Mouse (Mus musculus) embryonic facial prominence, embryonic 10.5 days (tissue): ENCODE results near the gene Dock10. TPM values are rescaled to one million over a fixed set of nuclear protein-coding genes. Genes with fewer than 3 reads are reported as not detected.

Experiments
- DNase-seq: peaks from one replicate; pipeline ENCODE4 v3.0.0-alpha.2; 2017; ENCODE audit warnings: low spot score
- H3K27ac ChIP-seq: fragments of 300-500 bp; sonication (generic); replicated peaks from 2 replicates; pipeline ENCODE4 v1.5.1; 2016; ENCODE audit warnings: mild to moderate bottlenecking
- H3K27me3 ChIP-seq: fragments of 300-500 bp; sonication (generic); replicated peaks from 2 replicates; pipeline ENCODE4 v1.6.1; 2016; ENCODE audit warnings: low read depth, mild to moderate bottlenecking; ENCODE audit not compliant: poor library complexity, severe bottlenecking
- H3K36me3 ChIP-seq: fragments of 300-500 bp; sonication (generic); replicated peaks from 2 replicates; pipeline ENCODE4 v1.6.1; 2016; ENCODE audit warnings: mild to moderate bottlenecking, moderate library complexity
- H3K4me1 ChIP-seq: fragments of 300-500 bp; sonication (generic); 2 replicates; pipeline ENCODE4 v1.6.1; 2016
- H3K4me3 ChIP-seq: fragments of 300-500 bp; sonication (generic); 2 replicates; pipeline ENCODE4 v1.5.1; 2016; ENCODE audit warnings: mild to moderate bottlenecking, moderate library complexity
- H3K9me3 ChIP-seq: fragments of 300-500 bp; sonication (generic); 2 replicates; pipeline ENCODE4 v1.6.1; 2016; ENCODE audit warnings: mild to moderate bottlenecking
- WGBS: fragments of 180-500 bp; shearing (Covaris S2); methylation state at CpG from one replicate; pipeline ENCODE4 v1.1.7; 2016; 5-methylcytosine and 5-hydroxymethylcytosine counted together
- polyA plus RNA-seq: library from polyadenylated mRNA; unstranded; fragments of >200 nt; fragmentation: Nextera tagmentation; extraction: Ambion mirVana; gene quantifications from 2 replicates; pipeline ENCODE4 v1.2.1, GENCODE M21; 2016

The Dock10 gene
- polyA plus RNA-seq, 1 experiment from 2014 or later = 3.2 TPM

- H3K9me3 ChIP-seq = no peaks in the 10 kb centered on the region
- no peak overlapping the region for H3K4me3 ChIP-seq
- H3K27ac ChIP-seq = no peak overlapping the region
- no peaks in the 10 kb centered on the region for H3K27me3 ChIP-seq
- no peaks in the 10 kb centered on the region for H3K36me3 ChIP-seq
- DNase-seq = no peak
- no peaks in the 10 kb centered on the region for H3K4me1 ChIP-seq
Measured at GRCm38 (mm10) chr1:80720146-80720545, 38.2 kb downstream of the Dock10 start.

- WGBS = 89% methylated on average over 6 of the region's 6 CpGs
- H3K4me3 ChIP-seq = no peak overlapping the region
- no peak for DNase-seq
- no peaks in the 10 kb centered on the region for H3K4me1 ChIP-seq
- no peak overlapping the region for H3K27ac ChIP-seq
- H3K9me3 ChIP-seq = no peaks in the 10 kb centered on the region
- no peaks in the 10 kb centered on the region for H3K27me3 ChIP-seq
- H3K36me3 ChIP-seq = no peaks in the 10 kb centered on the region
Measured at GRCm38 (mm10) chr1:80719436-80719835, 38.9 kb downstream of the Dock10 start.

GRCm38 (mm10) chr1:80718666-80719065 is 39.7 kb downstream of the Dock10 start:
- Histone ChIP-seq H3K36me3 (no peaks in the 10 kb centered on the region), H3K27me3 (no peaks in the 10 kb centered on the region), H3K27ac (no peak overlapping the region), H3K9me3 (no peaks in the 10 kb centered on the region), H3K4me1 (no peaks in the 10 kb centered on the region), H3K4me3 (no peak overlapping the region)
- WGBS = 89% methylated on average over 1 of the region's 1 CpGs
- no peak for DNase-seq

GRCm38 (mm10) chr1:80715917-80716316 is 42.4 kb downstream of the Dock10 start:
- DNase-seq = no peak
- 76% methylated on average over 3 of the region's 3 CpGs for WGBS
- H3K4me3 ChIP-seq = no peak overlapping the region
- H3K27ac ChIP-seq = no peak overlapping the region
- H3K36me3 ChIP-seq = no peaks in the 10 kb centered on the region
- H3K9me3 ChIP-seq = no peaks in the 10 kb centered on the region
- H3K4me1 ChIP-seq = no peaks in the 10 kb centered on the region
- H3K27me3 ChIP-seq = no peaks in the 10 kb centered on the region

- no peaks in the 10 kb centered on the region for H3K4me1 ChIP-seq
- H3K27me3 ChIP-seq = no peaks in the 10 kb centered on the region
- 91% methylated on average over 1 of the region's 1 CpGs for whole genome bisulfite sequencing
- no peaks in the 10 kb centered on the region for H3K9me3 ChIP-seq
- no peak for DNase-seq
- H3K27ac ChIP-seq = no peak overlapping the region
- H3K4me3 ChIP-seq = no peak overlapping the region
- no peaks in the 10 kb centered on the region for H3K36me3 ChIP-seq
Measured at GRCm38 (mm10) chr1:80713920-80714319, 44.4 kb downstream of the Dock10 start.

GRCm38 (mm10) chr1:80710607-80711261 is 47.6 kb downstream of the Dock10 start:
- 80% methylated on average over 8 of the region's 8 CpGs for WGBS
- no peaks in the 10 kb centered on the region for H3K36me3 ChIP-seq
- H3K4me1 ChIP-seq = no peaks in the 10 kb centered on the region

GRCm38 (mm10) chr1:80710097-80710541 is 48.2 kb downstream of the Dock10 start:
- no peak overlapping the region for H3K4me3 ChIP-seq
- 78% methylated on average over 5 of the region's 5 CpGs for WGBS

More at GRCm38 (mm10) chr1:80710607-80711261, 47.6 kb downstream of the Dock10 start:
- no peaks in the 10 kb centered on the region for H3K27me3 ChIP-seq
- no peak for DNase-seq
- no peak overlapping the region for H3K27ac ChIP-seq
- H3K9me3 ChIP-seq = no peaks in the 10 kb centered on the region
- H3K4me3 ChIP-seq = no peak overlapping the region

GRCm38 (mm10) chr1:80709299-80709698 is 49.0 kb downstream of the Dock10 start:
- no peaks in the 10 kb centered on the region for H3K36me3 ChIP-seq
- no peak overlapping the region for H3K4me3 ChIP-seq
- no peak for DNase-seq
- H3K27ac ChIP-seq = no peak overlapping the region
- H3K4me1 ChIP-seq = no peaks in the 10 kb centered on the region
- 79% methylated on average over 14 of the region's 14 CpGs for WGBS
- no peaks in the 10 kb centered on the region for H3K9me3 ChIP-seq
- no peaks in the 10 kb centered on the region for H3K27me3 ChIP-seq

More at GRCm38 (mm10) chr1:80710097-80710541, 48.2 kb downstream of the Dock10 start:
- H3K36me3 ChIP-seq = no peaks in the 10 kb centered on the region
- no peaks in the 10 kb centered on the region for H3K27me3 ChIP-seq
- no peaks in the 10 kb centered on the region for H3K4me1 ChIP-seq
- no peak overlapping the region for H3K27ac ChIP-seq
- no peak for DNase-seq
- H3K9me3 ChIP-seq = no peaks in the 10 kb centered on the region

GRCm38 (mm10) chr1:80703279-80703678 is 55.0 kb downstream of the Dock10 start:
- no peaks in the 10 kb centered on the region for H3K9me3 ChIP-seq
- no peaks in the 10 kb centered on the region for H3K27me3 ChIP-seq
- H3K4me3 ChIP-seq = no peak overlapping the region
- DNase-seq = no peak
- H3K36me3 ChIP-seq = no peaks in the 10 kb centered on the region
- H3K27ac ChIP-seq = no peak overlapping the region
- no peaks in the 10 kb centered on the region for H3K4me1 ChIP-seq
- 89% methylated on average over 1 of the region's 1 CpGs for WGBS

GRCm38 (mm10) chr1:80676004-80676673 is 82.2 kb downstream of the Dock10 start:
- 87% methylated on average over 1 of the region's 1 CpGs for WGBS
- H3K36me3 ChIP-seq = no peaks in the 10 kb centered on the region

GRCm38 (mm10) chr1:80671730-80672129 is 86.6 kb downstream of the Dock10 start:
- Histone ChIP-seq H3K9me3 (no peaks in the 10 kb centered on the region), H3K4me3 (no peak overlapping the region), H3K27ac (no peak overlapping the region), H3K4me1 (no peaks in the 10 kb centered on the region), H3K36me3 (no peaks in the 10 kb centered on the region), H3K27me3 (no peaks in the 10 kb centered on the region)
- DNase-seq = no peak
- WGBS = 84% methylated on average over 3 of the region's 3 CpGs

More at GRCm38 (mm10) chr1:80676004-80676673, 82.2 kb downstream of the Dock10 start:
- Histone ChIP-seq H3K4me3 (no peak overlapping the region), H3K27me3 (no peaks in the 10 kb centered on the region), H3K27ac (no peak overlapping the region), H3K9me3 (no peaks in the 10 kb centered on the region), H3K4me1 (no peaks in the 10 kb centered on the region)
- DNase-seq = no peak

- Histone ChIP-seq H3K4me1 (no peaks in the 10 kb centered on the region), H3K9me3 (no peaks in the 10 kb centered on the region), H3K27me3 (no peaks in the 10 kb centered on the region), H3K27ac (no peak overlapping the region), H3K4me3 (no peak overlapping the region), H3K36me3 (no peaks in the 10 kb centered on the region)
- 84% methylated on average over 5 of the region's 5 CpGs for WGBS
- no peak for DNase-seq
Measured at GRCm38 (mm10) chr1:80671056-80671455, 87.3 kb downstream of the Dock10 start.

GRCm38 (mm10) chr1:80670387-80670786 is 87.9 kb downstream of the Dock10 start:
- DNase-seq = no peak
- no peak overlapping the region for H3K4me3 ChIP-seq
- no peaks in the 10 kb centered on the region for H3K9me3 ChIP-seq
- 79% methylated on average over 7 of the region's 7 CpGs for WGBS
- no peaks in the 10 kb centered on the region for H3K36me3 ChIP-seq
- H3K4me1 ChIP-seq = no peaks in the 10 kb centered on the region
- H3K27ac ChIP-seq = no peak overlapping the region
- H3K27me3 ChIP-seq = no peaks in the 10 kb centered on the region
